Mouse (Mus musculus) 416B (cell line): ENCODE measurements around the gene Kif3b.
"Not testable (repeated sequence)": the region's sequence is repeated elsewhere in the genome, so short reads cannot be mapped to it uniquely, and the experiment has no call there.

Experiments
- DNase-seq: peaks from one replicate; pipeline ENCODE4 v3.0.0; 2011; ENCODE audit warnings: low read depth

Kif3b gene

DNA sequence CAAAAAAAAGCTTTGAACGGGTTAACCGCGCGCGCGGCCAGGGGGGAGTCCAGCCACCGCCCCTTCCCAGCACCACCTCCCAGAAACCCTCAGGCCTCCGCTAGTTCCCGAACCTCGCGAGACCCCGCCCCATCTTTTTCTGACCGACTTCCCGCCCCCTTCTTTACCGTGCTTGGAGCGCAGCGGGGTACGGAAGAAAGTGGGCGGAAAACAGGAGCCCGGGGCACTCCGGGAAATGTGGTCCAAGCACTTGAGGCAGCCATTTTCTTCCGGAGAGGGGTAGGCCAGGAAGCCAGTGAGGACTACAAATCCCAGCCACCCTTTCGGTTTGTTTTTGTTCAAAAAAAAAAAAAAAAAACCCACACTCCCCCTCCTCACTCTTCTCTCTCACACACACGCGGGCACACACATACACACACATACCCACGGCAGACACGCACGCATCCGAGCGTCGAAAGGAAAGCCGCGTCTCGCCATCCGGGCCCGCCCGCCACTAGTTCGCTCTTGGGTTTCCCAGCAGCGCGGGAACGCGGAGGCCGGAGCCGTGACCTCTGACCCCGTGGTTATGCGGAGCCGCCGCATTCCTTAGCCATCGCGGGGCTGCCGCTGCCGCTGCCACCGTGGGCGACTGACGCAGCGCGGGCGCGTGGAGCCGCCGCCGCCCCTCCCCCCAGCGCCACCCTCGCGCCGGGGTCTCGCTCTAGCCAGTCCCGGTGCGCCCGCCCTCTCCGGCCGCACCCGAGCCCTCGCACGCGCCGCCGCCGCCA is 54.4 kb downstream of the Kif3b start, which contains the start of gene Asxl1:
Asxl1 (plus strand) TSS at position 376 of the 767 bp plus-strand sequence.
- DNase-seq: peak; percentile 100

DNA sequence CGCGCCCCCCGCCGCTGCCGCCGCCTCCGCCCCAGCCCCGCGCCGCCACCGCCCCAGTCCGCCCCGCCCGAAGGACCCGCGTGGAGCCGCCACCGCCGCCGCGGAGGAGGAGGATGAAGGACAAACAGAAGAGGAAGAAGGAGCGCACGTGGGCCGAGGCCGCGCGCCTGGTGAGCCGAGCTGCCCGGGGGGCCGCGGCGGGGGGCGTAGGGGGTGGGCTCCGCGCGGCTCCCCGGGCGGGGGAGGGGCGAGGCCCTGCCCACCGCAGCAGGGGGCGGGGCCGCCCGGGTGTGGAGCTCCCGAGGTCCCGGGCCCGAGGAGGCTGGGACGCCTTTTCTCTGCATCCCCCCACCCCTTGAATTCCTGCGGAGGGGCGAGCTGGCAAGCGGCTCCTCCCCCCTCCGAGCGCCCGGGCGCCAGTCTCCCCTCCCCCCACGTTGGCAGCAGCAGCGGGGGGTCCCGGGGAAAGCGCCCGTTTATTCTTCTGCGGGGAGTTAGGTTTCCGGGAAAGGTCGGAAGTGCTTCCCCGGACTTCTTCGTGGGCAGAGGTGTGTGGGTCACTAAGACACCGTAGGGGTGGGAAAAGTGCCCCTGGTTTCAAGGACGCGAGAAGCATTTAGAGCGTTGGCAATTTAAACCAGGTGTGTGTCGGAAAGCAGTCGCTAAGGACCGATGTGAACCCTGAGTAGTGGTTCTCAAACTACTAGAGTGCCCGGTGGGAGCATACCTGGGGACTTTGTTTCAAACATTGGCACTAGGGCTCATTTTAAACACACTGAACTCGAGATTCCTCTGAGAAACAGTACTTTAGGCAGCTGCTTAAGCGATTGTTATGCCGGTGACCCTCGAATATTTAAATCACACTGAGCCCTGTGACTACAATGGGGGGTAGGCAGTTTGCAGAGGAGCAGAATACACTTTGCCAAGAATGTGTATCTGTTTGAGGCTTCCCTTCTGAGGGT is 55.3 kb downstream of the Kif3b start:
- DNase-seq: peak; percentile 54

DNA sequence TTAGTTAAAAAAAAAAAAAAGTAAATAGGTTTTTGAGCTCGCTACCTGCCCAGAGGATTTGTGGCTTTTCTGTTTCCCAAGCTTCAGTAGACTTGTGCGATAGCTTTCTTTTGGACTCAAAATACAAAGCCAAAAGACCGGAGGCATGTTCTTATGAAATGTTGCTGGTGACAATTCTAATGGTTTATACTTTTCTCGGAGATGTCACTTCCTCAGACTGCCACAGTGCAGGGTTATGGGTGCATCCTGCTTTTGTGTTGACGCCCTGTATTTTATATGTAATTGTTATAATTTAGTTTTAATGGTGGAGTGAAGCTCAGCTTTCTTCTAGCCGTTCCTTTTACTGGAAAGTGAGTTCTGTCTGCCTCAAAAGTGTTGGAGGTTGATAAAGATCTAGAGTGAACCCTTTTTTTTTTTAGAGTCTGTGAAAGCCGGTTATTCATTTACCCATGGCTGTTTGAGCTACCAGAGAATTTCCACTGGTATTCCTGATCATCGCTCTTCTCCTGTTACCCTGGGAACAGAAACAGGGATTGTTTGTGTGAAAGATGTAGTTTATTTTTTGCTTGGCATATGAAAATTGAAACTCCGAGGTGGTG is 56.1 kb downstream of the Kif3b start:
- DNase-seq: peak; percentile 53

DNA sequence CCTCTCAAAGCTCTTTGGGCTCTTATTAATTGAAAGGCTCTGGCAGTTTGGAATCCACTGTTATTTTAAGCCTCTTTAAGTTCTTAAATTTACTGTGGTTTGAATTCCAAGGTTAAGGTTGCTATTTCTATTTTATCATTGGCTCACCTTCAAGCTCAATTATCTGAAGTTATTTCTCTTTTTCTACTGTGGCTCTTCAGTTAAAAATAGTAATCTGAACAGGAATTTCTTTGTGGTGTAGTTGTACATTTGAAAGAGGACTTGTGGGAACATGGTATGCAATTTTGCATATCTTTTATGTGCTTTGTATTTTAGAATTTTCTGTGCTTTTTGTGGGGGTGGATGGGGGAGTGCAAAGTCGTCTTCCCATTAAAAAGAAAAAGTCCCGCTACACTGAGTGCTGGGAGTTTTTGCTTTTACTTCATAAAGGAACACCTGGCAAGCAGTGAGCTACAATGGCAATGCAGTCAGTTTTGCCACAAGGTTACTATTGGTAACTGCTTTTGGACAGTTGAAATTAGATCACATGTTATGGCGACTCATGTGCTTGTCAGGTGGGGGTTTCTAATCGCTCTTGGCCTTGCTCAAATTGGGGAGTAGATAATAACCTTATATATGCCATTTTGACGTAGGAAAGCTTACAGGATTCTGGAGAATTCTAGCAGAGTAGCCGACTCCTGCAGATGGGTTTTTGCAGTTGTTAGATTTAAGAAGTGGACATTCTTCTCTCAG is 57.1 kb downstream of the Kif3b start:
- DNase-seq: peak; percentile 60

DNA sequence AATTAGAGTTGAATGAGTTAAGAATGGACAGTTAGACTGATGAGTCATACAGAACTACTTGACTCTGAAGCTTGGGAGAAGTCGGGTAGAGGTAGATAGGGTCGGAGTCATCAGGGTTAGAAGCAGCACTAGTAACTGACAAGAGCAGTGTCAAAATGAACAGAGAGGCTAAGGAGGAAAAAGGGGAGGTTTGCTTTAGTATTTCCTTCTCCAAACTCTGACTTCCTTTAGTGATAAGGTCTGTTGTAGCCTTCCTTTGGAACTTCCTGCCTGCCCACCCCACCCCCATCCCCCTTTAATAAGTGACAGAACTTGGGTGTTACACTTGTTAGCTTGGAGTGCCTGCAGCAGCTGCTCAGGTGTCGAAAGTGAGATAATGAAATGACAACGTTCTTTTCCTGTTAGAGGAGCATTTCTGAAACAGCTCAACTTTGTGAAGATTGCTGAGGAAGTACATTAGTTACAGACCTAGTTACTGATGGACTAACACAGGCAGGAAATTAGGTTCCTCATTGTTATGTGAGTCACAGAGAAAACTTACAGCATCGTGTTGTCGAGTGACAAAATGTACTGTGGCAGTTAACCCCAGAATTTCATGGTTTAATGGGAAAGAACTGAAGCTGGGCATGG is 59.5 kb downstream of the Kif3b start:
- peak; percentile 84 for DNase-seq

DNA sequence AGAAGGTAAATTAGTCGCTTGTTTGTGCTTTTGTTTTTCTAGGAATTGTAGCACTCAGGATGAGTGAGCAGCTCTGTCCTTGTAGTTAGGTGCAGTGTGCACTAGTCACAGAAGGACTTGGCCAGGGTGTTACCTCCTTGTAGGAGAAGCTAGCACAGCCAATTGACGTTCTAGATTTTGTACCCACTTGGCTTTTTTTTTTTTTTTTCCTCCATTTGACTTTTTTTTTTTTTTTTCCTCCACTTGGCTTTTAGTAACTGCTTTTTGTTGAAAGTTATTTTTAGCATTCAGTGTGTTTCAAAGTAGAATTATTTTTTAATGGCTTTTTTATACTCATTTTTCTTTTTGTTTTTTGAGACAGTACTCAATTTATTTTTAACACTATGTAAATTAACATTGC is 63.4 kb downstream of the Kif3b start:
- no peak for DNase-seq

DNA sequence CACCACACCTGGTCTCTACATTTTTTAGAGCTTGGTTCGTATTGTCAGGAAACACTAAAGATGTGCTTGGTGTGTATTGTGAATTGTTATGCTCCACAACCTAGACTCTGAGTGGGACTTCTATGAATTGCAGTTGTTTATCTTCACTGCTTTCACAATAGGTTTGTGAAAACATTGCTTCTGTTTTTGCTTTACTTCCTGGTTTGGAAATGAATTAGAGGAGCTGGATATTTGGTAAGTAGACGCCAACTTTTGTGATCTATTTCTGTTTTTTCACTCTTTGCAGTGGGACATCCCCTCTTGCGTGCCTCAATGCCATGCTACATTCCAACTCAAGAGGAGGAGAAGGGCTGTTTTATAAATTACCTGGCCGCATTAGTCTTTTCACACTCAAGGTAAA is 65.6 kb downstream of the Kif3b start:
- no peak for DNase-seq

DNA sequence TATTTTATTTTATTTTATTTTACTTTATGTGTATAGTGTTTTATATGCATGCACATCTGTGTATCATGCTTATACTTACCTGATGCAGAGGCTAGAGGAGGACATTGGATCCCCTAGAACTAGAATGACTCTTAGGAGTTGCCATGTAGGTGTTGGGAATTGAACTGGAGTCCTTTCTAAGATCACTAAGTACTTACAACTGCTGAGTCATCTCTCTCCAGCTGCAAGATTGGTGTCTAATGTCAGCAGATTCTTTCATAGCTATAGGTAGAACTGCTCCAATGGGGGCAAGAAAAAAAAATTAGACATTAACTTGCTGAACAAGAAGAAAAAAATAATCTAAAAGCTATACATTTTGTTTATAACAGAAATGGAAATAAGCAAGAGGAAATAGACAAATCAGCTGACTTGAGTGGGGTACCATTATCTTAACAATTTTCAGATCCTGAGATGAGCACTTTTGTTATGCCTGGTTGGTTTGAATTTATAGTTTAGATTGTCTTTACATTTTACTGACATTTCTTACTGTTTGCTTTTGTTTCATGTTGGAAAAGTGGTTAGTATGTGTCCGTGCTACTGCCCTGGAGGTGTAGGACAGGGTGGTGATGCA is 70.0 kb downstream of the Kif3b start:
- peak; percentile 29 for DNase-seq

DNA sequence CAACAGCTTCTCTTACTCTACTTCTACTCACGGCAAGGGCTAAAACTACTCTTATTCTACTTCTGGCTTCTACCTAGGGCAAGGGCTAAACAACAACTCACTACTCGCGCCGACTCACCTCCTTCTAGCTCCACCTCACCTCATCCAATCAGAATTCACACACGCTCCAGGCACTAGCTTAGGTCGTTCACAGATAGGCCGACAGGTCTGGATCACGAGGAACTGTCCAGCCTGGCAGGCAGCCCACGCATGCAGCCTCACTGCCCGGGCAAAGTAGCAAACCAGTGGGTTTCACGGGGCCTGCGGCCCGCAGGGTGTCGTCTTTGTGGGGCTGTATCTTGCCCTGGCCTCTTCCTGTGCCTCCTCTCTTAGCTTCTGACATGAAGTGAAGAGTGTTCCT is 73.3 kb downstream of the Kif3b start:
- not testable (repeated sequence) for DNase-seq

DNA sequence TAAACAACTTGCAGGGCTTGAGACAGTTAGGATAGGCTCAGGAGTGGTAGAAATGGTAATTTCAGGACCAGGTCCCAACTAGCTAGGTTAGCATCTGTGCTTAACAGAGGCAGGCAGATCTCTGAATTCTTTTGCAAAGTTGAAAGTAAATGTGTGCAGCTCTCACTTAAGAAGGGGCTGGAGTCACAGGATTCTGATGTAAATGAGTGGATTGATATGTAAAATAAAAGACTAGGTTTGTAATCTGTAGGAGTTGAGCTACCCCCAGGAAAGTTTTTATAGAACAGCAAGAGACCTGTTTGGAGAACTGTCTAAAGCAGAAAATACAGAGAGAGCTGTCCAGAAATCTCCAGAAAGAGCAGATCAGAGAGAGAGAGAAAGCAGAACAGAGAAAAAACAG is 79.7 kb downstream of the Kif3b start:
- no peak for DNase-seq

DNA sequence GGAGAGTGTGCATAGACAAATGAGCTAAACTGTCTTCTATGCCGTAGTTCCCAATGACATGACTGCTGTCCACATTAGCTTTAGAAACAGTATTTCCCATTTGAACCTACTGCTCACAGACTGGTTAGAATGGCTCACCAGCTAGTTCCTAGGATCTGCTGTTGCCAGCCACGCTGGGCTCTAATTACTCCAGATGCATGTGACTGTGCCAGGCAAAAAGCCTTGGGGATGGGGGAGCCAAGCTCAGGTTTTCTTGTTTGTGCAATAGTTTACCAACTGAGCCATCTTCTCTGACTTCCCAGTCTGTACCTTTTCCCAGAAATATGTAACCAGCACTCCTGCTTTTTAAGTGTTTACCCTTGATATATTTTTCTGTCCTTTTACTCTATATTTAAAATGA is 84.2 kb downstream of the Kif3b start:
- no peak for DNase-seq

DNA sequence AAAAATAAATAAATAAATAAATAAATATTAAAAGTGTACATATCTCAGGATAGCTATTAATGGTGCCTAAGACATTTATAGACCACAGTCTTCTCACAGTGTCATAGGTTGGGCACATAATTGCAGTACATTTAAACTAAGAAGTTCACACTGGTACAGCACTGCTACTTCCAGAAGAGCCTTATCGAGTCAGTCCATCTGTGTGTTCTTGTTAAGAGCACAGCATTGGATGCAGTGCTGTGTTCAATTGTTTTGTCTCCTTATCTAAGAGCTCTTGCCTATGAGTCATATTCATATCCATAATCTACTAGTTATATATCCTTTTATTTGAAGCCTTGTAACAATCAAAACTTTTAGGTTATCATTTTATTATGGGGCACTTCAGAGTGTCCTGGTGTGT is 89.3 kb downstream of the Kif3b start:
- peak; percentile 37 for DNase-seq
